Mouse (Mus musculus) cerebellum, adult 9-10 months (tissue): Measurements from ENCODE around the gene Ifi205.
"Not testable (repeated sequence)": the region's sequence is repeated elsewhere in the genome, so short reads cannot be mapped to it uniquely, and the experiment has no call there.

Experiments
- DNase-seq: peaks from one replicate; pipeline ENCODE4 v3.0.0; 2022

Gene Ifi205

GRCm38 (mm10) chr1:174031698-174032097 is at the start of gene Ifi205:
TSS of gene Ifi205 (minus strand) at chr1:174031810.
- no peak for DNase-seq

- no peak for DNase-seq
Observed at GRCm38 (mm10) chr1:174066305-174066704, 34.7 kb upstream of the Ifi205 start, which contains the start of gene Olfr430. TSS of gene Olfr430 (plus strand) at chr1:174066605.

- DNase-seq = no peak
Observed at GRCm38 (mm10) chr1:174055248-174055647, 23.6 kb upstream of the Ifi205 start.

- DNase-seq = no peak
Observed at GRCm38 (mm10) chr1:174052981-174053380, 21.4 kb upstream of the Ifi205 start.

- DNase-seq = no peak
Observed at GRCm38 (mm10) chr1:174051931-174052536, 20.4 kb upstream of the Ifi205 start.

- no peak for DNase-seq
Observed at GRCm38 (mm10) chr1:174051515-174051914, 19.9 kb upstream of the Ifi205 start.

- no peak for DNase-seq
Observed at GRCm38 (mm10) chr1:174050532-174050931, 18.9 kb upstream of the Ifi205 start.

- not testable (repeated sequence) for DNase-seq
Observed at GRCm38 (mm10) chr1:174049357-174049756, 17.7 kb upstream of the Ifi205 start.

GRCm38 (mm10) chr1:174048893-174049292 is 17.3 kb upstream of the Ifi205 start, which contains the start of gene Olfr432:
TSS of gene Olfr432 (plus strand) at chr1:174049205.
- DNase-seq = no peak

GRCm38 (mm10) chr1:174048227-174048626 is 16.6 kb upstream of the Ifi205 start:
- not testable (repeated sequence) for DNase-seq

- no peak for DNase-seq
Observed at GRCm38 (mm10) chr1:174044431-174044830, 12.8 kb upstream of the Ifi205 start.

GRCm38 (mm10) chr1:174042091-174042884 is 10.7 kb upstream of the Ifi205 start:
- DNase-seq = not testable (repeated sequence)

- no peak for DNase-seq
Observed at GRCm38 (mm10) chr1:174040523-174041177, 9.0 kb upstream of the Ifi205 start, which contains the start of gene Olfr433. TSS of gene Olfr433 (plus strand) at chr1:174040705.

- no peak for DNase-seq
Observed at GRCm38 (mm10) chr1:174038480-174038879, 6.9 kb upstream of the Ifi205 start.

- DNase-seq = no peak
Observed at GRCm38 (mm10) chr1:174035841-174036240, 4.2 kb upstream of the Ifi205 start.

- DNase-seq = not testable (repeated sequence)
Observed at GRCm38 (mm10) chr1:174007050-174007449, 24.6 kb downstream of the Ifi205 start.

GRCm38 (mm10) chr1:174004352-174005109 is 27.1 kb downstream of the Ifi205 start:
- DNase-seq = not testable (repeated sequence)

- DNase-seq = no peak
Observed at GRCm38 (mm10) chr1:173995003-173995402, 36.6 kb downstream of the Ifi205 start.

- DNase-seq = not testable (repeated sequence)
Observed at GRCm38 (mm10) chr1:173982694-173983305, 48.8 kb downstream of the Ifi205 start, which contains the start of gene Ifi202b. TSS of gene Ifi202b (minus strand) at chr1:173982744.

GRCm38 (mm10) chr1:173981038-173981437 is 50.6 kb downstream of the Ifi205 start:
- not testable (repeated sequence) for DNase-seq

GRCm38 (mm10) chr1:173977622-173978021 is 54.0 kb downstream of the Ifi205 start:
- no peak for DNase-seq

- DNase-seq = peak; percentile 0
Observed at GRCm38 (mm10) chr1:173973111-173973510, 58.5 kb downstream of the Ifi205 start.
